Mouse (Mus musculus) lung, postnatal 0 days (tissue): Measurements from ENCODE around the gene Med24.

Experiments used
- CTCF ChIP-seq: IDR thresholded peaks from 2 replicates; pipeline ENCODE4 v1.5.1; 2016; ENCODE audit warnings: antibody characterized with exemption, mild to moderate bottlenecking
- EP300 ChIP-seq: IDR thresholded peaks from 2 replicates; pipeline ENCODE4 v1.6.1; 2016; ENCODE audit warnings: antibody characterized with exemption, mild to moderate bottlenecking, control low read depth

DNA sequence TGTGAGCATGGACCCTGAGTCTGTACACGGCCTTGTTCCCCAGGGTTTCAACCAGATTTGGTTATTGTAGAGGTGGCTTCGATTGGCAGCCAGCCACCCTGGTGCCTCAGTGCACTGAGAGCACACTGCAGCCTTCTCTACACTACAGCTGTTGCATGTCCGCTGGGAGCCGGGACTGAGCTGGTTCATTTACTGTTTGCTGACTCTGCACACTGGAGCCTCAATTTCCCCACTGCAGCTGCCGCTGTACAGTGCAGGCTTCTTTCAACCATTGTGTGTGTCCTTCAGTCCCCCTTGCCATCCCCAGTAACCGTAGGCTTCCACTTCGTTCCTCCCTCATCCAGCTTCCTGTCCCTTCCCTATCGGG lies 10.8 kb upstream of the Med24 start:
- no peak for TF ChIP-seq CTCF
- TF ChIP-seq EP300: no peak
